14 mouse cellular contexts compared by ENCODE assay signal in the genomic region with DNA sequence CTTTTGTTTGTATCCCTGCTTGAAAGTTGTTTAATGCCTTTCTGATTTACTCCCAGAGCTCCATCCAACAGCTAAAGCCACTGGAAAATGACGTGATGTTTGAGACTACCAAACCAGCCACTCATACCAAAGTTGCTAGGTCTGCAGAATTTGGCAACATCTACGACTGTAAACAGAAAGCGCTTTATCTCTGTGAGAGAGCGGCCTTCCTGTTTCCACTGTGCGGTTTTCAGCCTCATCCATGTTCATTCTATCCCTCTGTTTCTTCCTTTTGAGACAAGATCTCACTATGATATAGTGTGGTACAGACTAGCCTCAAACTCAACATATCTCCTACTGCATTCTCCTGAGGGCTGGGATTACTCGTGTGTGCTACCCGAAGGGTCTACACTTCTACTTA.
"Had no signal": no experiment of that assay in that cellular context is flagged by ENCODE, and none has a peak within 500 bp of the region (broad histone marks: within the 10 kb centered on the region; RNA-seq: fewer than 3 reads in every experiment).

No protein-coding gene starts in this region.

- ATAC-seq: intestine, embryonic 16.5 days; midbrain, embryonic 15.5 days had no signal

- H3K9me3 ChIP-seq: limb, embryonic 12.5 days; liver, embryonic 15.5 days; midbrain, embryonic 15.5 days; neural tube, embryonic 12.5 days had no signal

- H3K27ac ChIP-seq: limb, embryonic 12.5 days; liver, embryonic 15.5 days; midbrain, embryonic 15.5 days; neural tube, embryonic 12.5 days had no signal

- H3K9ac ChIP-seq: limb, embryonic 12.5 days; liver, embryonic 15.5 days; midbrain, embryonic 15.5 days; neural tube, embryonic 12.5 days had no signal

- DNase-seq: layer of hippocampus, adult 9-11 months; layer of hippocampus, postnatal 36 days; lung, adult 2 months; lung, postnatal 10 days; right cerebral cortex, postnatal 14 days; thymus, adult 18-20 months; thymus, postnatal 14 days had no signal

- H3K27me3 ChIP-seq: liver, embryonic 15.5 days; midbrain, embryonic 15.5 days; neural tube, embryonic 12.5 days had no signal

- H3K36me3 ChIP-seq: limb, embryonic 12.5 days; liver, embryonic 15.5 days; midbrain, embryonic 15.5 days; neural tube, embryonic 12.5 days had no signal

- H3K4me2 ChIP-seq: midbrain, embryonic 11.5 days; midbrain, embryonic 15.5 days; neural tube, embryonic 12.5 days had no signal

- H3K4me3 ChIP-seq: limb, embryonic 12.5 days; liver, embryonic 15.5 days; megakaryocyte, embryonic 14.5 days; midbrain, embryonic 15.5 days; neural tube, embryonic 12.5 days had no signal

- H3K4me1 ChIP-seq: liver, embryonic 15.5 days had no signal
